Mouse (Mus musculus) urinary bladder, postnatal 36 days (tissue): ENCODE results near the gene Ceacam1.

Experiments used
- DNase-seq, 2 experiments: peaks; one replicate each; pipeline ENCODE4 v3.0.0; 2022; ENCODE audit warnings: low spot score in 2 of 2, mixed read lengths in 1 of 2

Gene Ceacam1

DNA sequence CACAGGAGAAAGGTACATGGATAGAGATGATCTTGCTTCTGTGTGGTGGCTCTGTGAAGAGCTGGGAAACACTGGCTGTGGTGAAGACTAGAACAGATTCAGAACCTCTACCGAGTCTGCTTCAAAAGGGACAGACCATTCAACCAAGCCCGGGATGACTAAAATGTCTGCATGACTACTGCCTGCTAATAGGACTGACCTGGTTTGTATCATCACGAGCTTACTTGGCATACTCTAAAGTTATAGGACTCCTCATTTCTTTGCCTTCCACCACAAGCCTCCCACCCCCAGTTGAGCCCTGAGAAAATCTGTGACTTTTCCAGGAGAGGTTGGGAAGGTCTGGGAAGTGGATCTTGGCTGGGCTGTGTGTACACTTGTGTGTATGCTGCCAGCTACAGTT is 65.5 kb downstream of the Ceacam1 start:
- DNase-seq: no peak
